Mouse (Mus musculus) NIH3T3 (cell line): ENCODE measurements around the gene Msh5.

Experiments
- DNase-seq: peaks from one replicate; pipeline ENCODE4 v3.0.0-alpha.2; 2012; ENCODE audit warnings: low read depth

The Msh5 gene

DNA sequence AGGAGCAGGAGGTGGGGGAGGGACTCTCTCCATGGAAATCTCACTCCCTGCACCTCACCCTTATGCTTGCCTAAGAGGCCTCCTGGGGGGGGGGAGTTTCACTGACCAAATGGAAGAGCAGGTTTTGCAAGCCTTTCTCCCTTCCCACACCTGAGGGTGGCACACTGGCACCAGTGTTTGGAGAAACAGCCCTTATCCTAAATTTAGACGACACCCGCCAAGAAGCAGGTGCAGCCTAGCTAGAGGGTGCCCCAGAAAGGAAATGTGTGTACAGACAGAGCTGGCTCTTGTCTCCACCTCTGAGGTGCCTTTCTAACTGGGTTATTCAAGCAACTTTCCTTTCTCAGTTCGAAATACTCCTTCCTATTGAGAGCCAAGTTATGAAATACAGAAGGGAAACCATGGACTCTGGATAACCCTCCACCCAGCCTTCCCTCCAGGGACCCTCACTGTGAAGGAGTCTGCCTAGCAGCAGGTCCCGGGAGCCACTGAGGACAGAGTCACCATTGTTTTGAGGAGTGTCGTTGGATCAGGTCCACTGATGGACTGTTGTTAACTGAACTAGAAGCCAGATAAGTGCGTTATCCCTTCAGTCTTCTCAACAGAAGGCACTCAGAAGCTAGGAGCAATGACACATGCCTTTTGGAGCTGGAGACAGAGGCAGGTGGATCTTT lies 24.1 kb upstream of the Msh5 start:
- peak; percentile 18 for DNase-seq

DNA sequence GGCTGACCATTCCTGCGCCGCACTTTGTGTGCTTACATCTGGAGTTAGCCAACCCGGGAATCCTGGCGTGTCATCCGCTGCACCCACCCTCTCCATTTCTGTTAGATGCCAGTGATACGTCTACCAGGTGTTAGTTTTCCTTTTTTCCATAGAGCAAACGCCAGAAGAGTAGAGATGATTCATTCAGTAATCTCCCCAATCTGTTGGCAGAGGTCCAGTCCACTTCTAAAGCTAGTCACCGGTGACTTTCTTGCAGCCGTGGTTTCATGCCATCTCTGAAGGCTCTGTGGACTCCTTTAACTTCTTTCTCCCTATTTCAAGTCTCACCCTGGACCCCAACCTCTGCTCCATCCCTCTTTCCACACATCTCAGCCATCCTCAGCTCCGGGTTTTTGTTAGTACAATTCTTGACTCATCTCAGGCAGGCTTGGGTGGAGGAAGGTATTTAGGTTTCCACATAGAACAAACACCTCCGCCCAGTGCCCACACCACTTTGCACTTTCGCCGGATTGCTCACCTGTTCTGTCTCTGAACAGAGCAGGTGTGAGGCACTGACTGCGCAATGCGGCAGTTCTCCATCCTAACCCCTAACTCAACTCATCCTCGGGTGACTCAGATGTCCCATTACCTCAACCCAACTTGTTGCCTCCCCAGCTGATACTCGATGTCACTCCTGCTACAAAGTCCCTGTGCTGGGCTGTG lies 21.8 kb upstream of the Msh5 start:
- peak; percentile 52 for DNase-seq

DNA sequence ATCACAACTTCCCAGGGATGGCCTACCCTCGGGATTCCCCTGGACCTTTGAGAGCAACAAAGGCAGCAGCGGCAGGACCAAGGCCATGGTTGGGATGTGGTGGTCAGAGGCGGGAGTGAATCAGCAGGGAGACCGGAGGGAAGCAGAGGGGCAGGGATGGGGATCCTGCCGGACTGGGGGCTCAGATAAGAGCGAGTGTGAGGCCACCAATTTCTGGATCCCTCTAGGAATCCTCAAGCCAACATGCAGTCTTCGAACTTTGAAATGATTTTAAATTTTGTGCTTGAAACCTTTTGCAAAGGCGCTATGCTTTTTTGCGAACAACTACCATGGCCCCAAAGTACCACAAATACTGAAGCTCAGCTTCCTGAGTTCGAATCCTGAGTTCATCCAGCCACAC lies 19.5 kb upstream of the Msh5 start, which contains the start of gene Mpig6b:
TSS of gene Mpig6b (minus strand) at position 101 of the 400 bp plus-strand sequence.
- no peak for DNase-seq

DNA sequence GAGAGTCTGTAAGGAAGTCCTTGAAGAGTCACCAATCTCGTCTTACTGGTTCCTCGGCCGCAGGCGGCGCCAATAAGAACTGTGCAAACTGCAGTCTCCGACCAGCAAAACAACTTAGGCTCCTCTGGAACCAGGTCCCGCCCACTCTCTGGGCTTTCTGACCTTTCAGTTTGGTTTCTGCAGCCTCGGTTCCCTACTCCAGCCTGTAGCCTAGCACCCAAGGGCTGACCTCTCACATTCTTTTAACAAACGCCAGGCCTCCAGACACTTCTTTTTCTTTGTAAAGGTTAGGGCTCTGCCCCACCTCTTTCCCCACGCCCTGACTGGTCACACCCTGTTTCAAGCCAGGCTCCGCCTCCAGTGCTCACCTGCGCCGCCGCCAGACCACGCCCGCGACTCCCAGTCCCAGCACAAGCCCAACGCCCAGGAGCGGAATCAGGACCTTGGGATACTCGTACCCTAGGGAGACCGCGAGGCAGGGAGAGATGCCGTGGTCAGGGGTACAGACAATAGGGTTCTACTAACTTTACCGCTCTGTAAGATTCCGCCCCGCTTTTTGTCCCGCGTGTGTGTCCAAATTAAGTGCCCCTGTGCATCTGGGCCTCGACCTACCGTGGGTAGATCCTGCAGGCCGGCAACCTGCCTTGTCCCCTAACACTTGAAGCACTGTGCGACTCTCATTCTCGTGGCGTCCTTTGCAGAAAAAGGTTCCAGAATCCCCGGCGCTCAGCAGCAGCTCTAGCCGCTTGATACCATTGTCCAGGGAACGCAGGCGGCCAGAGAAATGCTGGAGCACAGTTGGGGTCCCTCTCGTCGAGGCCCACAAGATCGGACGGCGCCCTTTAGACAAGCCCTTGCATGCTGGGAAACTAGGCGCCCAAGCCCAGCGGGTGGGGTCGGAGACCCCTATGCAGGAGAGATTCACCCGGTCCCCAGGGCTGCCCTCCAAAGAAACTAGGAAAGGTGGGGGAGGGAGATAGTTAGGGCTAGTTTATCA lies 18.7 kb upstream of the Msh5 start, which contains the start of gene Ly6g6c:
TSS of gene Ly6g6c (plus strand) at position 438 of the 997 bp plus-strand sequence.
- no peak for DNase-seq

DNA sequence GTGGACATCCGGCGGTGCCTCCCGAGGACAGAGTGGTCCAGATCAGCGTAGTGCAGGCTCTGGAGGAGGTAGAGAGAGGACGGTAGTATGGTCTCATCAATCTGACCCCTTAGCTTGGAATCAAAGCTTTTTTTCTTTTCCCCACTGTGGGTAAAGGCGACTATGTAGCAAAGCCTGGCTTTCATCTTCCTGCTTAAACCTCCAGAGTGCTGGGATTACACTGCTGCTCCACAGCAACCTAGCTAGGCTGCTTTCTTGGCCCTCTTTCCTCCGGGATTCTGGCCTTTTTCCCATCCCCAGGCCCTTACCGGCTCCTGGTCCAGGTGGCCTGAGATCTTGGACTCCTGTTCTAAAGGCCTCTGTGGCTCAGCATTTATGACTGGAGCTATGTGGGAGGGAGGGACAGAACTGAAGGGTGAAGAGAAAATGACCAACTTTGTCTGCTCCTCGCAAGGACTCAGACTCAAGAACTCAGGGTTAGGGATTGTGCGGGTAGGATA lies 17.9 kb upstream of the Msh5 start:
- DNase-seq: no peak

GRCm38 (mm10) chr17:35063466-35063865 lies 16.9 kb upstream of the Msh5 start:
- peak; percentile 46 for DNase-seq

- no peak for DNase-seq
Measured at GRCm38 (mm10) chr17:35061299-35061698, 14.8 kb upstream of the Msh5 start.

DNA sequence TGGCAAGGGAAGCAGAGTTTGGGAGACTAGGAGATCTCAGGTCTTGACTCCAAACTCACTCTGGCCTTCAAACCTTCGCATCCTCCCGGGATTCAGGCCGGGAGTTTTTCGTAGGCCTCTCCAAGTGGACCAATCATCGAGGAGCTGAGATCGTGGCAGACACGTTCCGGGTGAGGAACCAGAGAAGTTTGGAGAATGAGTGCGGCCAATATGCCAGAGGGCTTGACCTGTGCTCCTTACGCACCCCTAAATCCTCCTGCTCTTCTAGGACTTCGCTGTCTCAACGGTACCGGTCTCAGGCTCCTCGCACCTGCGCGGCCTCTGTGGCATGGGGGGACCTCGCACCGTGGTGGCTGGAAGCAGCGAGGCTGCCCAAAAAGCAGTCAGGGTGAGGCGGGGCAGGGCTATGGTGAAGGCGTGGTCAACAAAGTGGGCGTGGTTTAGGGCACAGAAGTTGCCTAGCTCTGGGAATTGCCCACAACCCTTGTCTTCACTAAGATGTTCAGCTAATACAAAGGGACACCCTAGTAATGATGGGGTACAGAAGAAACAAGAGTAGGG lies 14.3 kb upstream of the Msh5 start:
- peak; percentile 53 for DNase-seq

GRCm38 (mm10) chr17:35060071-35060470 lies 13.5 kb upstream of the Msh5 start:
- DNase-seq: no peak

GRCm38 (mm10) chr17:35058911-35059892 lies 12.7 kb upstream of the Msh5 start, which contains the start of gene Ddah2:
TSS of gene Ddah2 (plus strand) at chr17:35059035.
- DNase-seq: peak; percentile 96

DNA sequence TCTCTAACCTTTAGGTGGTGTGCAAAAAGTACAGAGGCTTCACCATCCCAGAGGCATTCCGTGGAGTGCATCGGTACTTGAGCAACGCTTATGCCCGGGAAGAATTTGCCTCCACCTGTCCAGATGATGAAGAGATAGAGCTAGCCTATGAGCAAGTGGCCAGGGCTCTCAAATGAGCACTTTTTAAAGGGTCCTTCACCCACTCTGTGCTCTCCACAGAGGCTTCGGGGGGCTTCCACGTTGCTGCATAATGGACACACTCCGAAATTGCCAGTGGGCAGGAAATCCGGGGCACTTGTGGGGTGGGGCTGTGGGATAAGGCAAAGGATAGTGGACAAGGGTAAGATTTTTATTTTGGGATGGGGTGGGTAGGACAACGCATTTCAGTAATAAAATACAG lies 11.8 kb upstream of the Msh5 start:
- no peak for DNase-seq

- no peak for DNase-seq
Measured at GRCm38 (mm10) chr17:35057090-35057489, 10.5 kb upstream of the Msh5 start.

DNA sequence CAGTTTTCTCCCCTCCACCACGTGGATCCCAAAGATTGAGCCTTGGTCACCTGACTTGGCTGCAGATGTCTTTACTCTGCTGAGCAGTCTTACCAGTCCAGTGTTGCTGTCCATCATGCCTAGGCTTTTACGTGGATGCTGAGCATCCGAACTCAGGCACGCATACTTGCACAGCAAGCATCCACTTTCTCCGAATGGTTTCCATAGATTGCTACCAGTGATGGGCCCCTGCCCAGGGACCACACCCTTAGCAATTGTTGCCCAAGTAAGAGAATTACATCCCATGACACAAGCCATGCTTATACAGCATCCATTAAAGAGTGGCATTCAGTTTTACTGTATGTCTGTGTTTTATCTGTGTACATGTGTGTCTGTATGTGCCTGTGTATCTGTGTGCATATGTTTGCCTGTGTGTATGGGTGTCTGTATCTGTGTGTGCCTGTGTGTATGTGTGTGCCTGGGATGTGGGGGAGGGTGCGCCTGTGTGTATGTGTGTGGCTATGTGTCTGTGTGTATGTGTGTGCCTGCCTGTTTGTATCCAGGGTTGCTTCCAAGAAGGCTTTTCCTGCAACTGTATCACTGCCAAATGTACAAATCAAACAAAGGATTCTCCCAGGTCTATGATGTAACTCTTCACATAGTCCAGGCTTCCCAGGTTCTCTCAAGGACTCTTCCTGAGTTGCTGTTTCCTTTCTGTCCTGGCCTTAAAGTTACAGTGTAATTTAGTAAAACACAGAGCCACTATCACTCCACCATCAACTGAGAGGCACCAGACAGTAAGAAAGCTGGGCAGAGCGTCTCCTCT lies 9.3 kb upstream of the Msh5 start:
- no peak for DNase-seq

GRCm38 (mm10) chr17:35052271-35052798 lies 5.8 kb upstream of the Msh5 start:
- DNase-seq: no peak

DNA sequence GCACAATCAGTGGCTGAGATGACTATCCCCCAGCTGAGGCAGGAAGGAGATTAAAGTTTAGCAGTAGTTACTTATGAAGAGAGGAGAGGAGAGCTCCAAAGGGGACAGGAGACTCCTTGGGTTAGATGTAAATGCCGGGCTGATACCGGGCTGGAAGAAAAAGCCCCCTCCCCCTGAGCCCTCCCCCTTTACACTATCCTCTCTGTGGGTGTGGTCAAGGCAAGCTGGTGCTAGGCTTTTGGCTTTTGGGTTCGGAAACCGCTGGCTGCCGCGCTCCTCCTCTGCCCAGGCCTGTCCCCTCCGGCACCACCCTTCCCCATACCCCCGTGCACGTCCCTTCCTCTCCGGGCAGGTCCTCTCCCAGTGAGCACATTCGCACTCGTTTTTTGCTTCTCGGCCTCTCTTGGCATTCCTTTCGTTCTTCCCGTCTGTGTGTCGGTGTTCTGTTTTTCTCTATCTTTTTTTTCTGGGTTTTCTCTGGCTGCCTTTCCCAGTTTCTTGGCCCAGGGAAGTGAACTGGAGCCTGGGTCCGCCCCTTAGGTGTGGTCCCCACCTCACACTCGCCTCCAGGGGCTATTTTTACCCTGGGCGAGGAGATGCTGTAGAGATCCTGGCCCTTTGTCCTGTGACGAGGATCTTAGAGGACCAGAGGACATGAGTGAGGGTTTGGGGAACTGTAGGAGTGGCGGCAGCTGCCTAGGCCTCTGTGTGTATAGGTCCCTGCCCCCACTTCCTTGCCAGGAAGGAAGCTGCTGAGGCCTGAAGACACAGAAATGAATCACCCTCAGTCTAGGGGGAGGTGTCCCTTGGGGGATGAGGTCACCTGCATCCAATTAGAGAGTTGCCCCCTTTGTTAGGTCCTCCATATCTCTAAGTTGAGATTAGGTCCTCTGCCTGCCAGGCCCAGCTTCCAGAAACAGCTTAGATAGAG lies 4.9 kb upstream of the Msh5 start:
- DNase-seq: peak; percentile 90

DNA sequence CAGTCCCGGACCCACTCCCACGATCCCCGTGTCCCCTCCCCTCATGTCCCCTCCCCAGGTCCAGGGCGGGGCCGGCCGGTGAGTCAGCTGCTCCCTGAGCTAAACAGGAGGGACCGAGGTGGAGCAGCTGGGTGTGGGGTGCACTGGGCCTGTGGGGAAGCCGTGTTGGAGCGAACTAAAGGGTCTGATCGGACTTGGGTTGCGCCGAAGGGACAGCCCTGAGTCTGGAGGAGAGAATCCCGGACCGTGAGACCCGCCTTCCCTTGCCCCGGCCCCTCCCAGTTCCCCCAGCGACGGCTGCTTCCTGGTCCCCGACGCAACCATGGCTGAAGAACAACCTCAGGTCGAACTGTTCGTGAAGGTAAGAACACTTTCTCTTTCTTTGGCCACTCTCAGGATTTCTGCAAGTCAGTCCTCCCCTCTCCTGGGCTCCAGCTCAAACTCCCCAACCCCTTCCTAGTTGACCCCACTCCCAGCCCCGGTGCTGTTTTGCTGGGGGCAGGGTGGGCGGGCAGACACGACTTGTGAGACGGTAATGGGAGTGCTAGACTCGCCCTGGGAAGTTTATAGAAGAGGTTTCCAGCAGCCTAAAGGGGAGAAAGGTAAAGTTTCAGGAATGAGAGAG lies 3.7 kb upstream of the Msh5 start:
- DNase-seq: peak; percentile 88

GRCm38 (mm10) chr17:35049561-35050016 lies 3.0 kb upstream of the Msh5 start, which contains the start of gene Clic1:
TSS of gene Clic1 (plus strand) at chr17:35049966.
- peak; percentile 90 for DNase-seq
